Mouse (Mus musculus) heart, adult 11 months (tissue): ENCODE data around the gene Notch3.
A peak's percentile ranks its signal among the peaks of the same experiment; 100 is the strongest.

Experiments used
- DNase-seq: peaks from one replicate; pipeline ENCODE4 v3.0.0; 2022

Notch3 gene

GRCm38 (mm10) chr17:32165266-32165802 lies 1.3 kb downstream of the Notch3 start:
- peak; percentile 90 for DNase-seq

DNA sequence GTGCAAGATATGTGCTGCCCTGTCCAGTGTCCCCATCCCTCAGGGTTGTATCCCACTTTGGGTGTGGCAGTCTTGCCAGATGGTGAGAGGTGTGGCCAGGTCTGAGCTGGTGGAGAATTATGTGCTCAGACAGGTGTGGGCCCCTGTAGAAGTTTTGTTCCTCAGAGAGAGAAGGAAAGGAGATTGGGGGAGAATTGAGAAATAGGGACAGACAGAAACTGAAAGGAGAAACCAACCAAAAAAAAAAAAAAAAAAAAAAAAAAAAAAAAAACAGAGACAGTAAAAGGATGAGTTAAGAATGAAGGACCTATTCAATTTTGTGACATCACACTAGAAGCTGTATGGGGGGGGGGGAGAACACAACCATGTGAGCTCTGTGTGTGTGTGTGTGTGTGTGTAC lies 1.9 kb downstream of the Notch3 start:
- peak; percentile 88 for DNase-seq

GRCm38 (mm10) chr17:32163910-32164650 lies 2.6 kb downstream of the Notch3 start:
- DNase-seq: peak; percentile 95

DNA sequence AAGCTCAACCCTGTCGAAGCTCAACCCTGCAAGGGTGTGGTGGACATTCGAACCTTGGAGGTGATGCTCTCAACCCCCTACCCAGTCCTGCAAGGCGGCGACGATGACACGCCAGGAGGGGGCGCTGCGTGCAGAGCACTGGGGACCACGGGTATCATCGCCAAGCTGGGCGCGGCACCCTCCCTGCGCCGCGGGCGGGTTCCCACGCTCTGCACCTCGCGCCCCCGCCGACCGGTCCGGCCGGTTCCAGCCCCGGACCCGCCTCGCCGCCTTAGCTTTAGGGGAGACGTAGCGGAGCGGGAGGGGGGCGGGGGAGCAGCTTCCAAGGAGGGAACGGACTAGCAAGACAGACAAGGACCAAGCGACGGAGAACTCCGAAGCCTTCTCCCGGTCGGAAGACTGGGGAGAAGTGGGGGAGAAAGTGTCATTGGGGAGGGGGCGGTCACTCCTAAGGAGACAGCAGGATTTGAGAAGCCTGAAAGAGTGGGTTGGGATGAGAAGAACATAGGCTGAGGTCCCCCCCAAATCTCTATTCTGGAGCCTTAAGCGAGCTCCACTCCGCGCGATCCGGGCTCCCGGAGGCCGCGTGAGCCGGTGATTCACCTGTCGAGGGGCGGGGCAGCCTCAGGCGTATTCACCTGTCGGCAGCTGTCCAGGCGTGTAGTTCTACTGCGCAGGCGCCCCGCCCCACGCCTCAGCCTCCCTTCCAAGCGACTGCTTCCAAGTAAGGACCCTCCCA lies 4.4 kb downstream of the Notch3 start:
- DNase-seq: peak; percentile 98

DNA sequence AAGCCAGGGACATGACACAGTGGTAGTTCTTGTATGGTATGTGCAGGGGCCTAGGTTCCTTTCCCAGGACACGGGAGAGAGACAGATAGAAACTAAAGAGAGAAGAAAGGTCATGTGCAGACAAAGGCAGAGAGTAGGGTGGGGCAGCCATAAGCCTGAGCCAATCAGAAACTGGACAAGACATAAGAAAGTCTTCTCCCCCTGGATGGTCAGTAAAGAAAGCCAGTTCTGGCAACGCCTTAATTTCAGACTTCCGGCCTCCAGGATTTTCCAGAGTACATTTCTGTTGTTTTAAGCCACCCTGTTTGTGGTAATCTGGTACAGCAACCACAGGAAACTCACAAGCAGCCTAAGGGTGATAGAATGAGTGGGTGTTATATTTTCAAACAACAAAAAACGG lies 5.8 kb downstream of the Notch3 start:
- DNase-seq: peak; percentile 90

DNA sequence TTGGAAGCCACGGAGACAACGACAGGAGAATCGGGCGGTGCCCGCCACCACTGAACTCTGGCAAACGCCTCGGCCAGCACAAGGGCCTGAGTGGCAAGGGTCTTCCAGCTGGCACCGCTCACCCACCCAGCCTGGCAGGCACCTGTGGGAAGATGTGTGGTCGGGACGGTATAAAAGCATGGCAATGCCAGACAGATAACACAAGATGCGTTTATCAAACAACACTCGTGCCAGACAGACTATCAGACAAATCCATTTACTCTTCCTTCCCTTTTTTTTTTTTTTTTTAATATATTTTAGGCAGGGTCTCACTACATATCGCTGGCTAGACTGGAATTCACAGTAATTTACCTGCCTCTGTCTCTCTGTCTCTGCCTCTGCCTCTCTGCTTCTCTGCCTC lies 7.8 kb downstream of the Notch3 start:
- no peak for DNase-seq

- peak; percentile 86 for DNase-seq
These were observed 19.9 kb downstream of the Notch3 start for GRCm38 (mm10) chr17:32146718-32147117.

GRCm38 (mm10) chr17:32142907-32143854 lies 23.5 kb downstream of the Notch3 start:
- DNase-seq: peak; percentile 98

GRCm38 (mm10) chr17:32142234-32142633 lies 24.4 kb downstream of the Notch3 start:
- no peak for DNase-seq

GRCm38 (mm10) chr17:32133375-32133774 lies 33.3 kb downstream of the Notch3 start:
- DNase-seq: peak; percentile 89

- peak; percentile 88 for DNase-seq
These were observed 34.6 kb downstream of the Notch3 start for GRCm38 (mm10) chr17:32132087-32132486.

DNA sequence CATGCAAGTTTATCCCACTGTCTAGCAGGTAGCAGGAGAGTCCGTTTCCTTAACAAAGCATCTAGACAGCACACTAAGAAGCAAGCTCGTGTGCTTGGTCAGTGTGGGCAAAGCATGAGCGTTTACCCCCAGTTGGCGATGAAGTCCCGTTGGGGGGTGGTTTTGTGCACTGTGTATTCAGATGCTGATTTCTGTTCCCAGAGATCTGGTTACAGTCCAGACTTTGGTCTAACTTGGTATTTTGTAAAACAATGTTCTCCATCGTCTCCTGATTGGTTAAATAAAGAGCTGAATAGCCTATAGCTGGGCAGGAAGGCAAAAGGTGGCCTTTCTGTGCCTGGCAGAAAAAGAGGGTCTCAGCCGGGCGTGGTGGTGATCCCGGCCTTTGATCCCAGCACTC lies 36.1 kb downstream of the Notch3 start:
- DNase-seq: no peak

GRCm38 (mm10) chr17:32127195-32127594 lies 39.5 kb downstream of the Notch3 start:
- peak; percentile 88 for DNase-seq

DNA sequence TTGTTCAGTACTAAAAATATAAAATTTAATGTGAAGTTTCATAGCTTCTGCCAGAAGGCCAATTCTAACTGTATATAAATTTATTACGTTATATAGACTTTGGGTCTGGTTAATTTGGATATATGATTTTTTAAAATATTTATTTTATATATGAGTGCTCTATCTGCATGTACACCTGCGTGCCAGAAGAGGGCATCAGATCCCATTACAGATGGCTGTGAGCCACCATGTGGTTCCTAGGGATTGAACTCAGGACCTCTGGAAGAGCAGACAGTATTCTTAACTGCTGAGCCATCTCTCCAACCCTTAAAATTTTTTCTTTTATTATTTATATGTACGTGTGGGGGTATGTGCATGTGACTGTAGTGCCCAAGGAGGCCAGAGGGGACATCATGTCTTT lies 41.2 kb downstream of the Notch3 start:
- no peak for DNase-seq

DNA sequence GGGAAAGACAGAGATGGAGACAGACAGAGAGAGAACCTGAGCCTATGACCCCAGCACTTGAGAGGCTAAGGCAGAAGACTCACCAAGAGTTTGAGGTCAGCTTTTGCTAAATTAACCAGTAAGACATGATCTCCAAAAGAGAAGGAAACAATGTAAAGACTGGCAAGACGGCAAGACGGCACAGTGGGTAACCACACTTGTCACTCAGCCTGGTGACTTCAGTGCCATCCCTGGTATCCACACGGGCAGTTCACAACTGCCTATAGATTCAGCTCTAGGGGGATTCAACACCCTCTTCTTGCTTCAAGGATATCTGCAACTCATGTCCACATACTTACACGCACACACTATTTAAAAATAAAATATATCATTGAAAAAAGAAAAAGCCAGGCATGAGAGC lies 43.1 kb downstream of the Notch3 start:
- DNase-seq: no peak

DNA sequence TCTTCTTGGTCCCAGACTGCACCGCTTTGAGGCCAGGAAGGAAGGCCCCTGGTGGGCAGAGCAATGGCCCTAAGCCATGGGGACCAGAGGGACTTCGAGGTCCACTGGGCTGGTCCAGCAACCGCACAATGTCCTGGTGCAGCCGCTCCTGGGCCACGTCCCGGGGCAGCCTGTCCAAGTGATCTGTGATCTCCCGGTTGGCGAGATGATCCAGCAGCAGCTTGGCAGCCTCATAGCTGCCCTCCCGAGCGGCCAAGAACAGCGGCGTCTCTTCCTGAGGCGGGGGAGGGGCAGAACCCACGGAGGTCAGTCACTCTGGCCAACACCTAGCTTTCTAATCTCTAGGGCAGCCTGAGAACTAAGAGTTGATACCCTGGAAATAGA lies 44.1 kb downstream of the Notch3 start:
- DNase-seq: peak; percentile 98

DNA sequence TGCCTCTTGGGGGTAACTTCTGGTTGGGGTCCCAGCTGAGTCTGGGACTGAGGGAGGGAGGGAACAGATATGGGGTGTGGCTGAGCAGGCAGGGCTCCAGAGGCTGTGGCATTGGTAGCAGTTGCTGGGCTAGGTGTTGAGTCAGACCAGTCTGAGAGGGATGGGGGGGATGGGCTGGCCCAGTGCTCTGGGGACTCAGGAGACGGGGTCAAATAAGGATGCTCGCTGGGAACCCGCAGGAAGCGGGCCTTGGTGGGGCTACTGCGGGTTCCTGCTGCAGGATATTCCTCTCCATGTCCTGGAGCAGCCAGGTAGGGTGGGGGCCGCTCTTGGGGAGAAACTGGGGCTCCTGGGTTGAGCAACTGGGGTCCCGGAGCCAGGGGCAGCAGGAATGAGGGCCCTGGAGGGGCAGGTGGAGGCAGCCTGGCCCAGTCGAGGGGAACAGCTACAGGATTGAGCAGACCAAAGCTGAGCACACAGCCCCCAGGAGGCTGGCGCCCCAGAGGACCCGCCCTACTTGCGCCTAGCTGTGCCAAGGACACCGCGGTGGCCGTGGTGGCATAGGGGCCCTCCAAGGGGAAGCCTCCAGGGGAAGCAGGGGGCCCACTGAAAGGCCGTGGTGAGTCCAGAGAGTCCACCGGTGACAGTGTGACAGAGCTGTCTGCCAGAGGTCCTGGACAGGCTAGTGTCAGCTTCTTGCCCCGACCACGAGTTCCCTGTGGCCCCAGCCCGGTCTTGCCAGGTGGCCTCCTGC lies 44.6 kb downstream of the Notch3 start:
- peak; percentile 98 for DNase-seq

- peak; percentile 92 for DNase-seq
These were observed 45.7 kb downstream of the Notch3 start for GRCm38 (mm10) chr17:32120771-32121532.

- DNase-seq: peak; percentile 92
These were observed 47.5 kb downstream of the Notch3 start for GRCm38 (mm10) chr17:32119196-32119595.

DNA sequence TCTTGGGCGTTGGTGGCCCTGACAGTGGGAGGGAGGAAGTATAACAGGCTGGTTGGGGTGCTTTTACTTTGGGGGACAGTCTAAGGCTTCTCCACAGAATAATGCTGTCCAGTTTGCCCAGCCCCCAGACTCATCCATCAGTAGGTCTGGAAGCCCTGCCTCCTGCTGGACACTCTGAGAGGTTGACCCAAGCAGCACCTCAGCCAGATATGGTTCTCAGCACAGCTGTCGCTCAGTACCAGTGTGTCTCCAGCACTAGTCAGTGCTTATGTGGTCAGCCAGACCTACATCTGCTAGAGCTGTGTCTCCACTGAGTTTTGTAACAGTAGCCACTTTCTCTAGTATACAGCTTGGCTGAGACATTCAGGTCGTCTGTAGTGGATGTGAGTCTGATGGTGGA lies 48.2 kb downstream of the Notch3 start:
- peak; percentile 96 for DNase-seq

DNA sequence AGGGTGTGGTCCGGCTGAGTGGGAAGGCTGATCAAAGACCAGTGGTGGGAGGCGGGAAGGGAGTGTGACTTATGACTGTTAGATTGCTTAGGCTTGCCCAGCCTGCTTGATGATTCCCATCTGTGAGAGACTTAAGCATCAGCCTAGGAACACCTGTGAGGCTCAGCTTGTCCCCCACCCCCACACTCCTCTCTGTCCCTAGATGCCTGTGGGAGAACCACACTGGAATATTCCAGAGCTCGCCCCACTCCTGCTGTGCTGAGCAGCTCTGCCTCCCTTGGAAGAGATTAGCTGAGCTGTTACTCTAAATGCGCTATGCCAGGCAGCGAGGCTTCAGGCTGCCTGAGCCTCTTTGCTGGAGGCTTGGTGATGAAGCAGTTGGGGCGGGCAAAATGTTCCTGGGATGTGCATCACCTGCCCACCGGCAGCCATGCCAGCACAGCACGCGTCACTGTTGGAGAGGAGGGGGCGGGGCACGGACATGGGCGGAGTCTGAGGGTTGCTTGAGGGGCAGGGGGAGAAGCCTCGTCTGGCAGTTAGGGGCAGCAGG lies 48.7 kb downstream of the Notch3 start:
- DNase-seq: peak; percentile 96
